Mouse (Mus musculus): ENCODE results near the gene Aff4.
A peak's percentile ranks its signal among the peaks of the same experiment; 100 is the strongest.

DNA sequence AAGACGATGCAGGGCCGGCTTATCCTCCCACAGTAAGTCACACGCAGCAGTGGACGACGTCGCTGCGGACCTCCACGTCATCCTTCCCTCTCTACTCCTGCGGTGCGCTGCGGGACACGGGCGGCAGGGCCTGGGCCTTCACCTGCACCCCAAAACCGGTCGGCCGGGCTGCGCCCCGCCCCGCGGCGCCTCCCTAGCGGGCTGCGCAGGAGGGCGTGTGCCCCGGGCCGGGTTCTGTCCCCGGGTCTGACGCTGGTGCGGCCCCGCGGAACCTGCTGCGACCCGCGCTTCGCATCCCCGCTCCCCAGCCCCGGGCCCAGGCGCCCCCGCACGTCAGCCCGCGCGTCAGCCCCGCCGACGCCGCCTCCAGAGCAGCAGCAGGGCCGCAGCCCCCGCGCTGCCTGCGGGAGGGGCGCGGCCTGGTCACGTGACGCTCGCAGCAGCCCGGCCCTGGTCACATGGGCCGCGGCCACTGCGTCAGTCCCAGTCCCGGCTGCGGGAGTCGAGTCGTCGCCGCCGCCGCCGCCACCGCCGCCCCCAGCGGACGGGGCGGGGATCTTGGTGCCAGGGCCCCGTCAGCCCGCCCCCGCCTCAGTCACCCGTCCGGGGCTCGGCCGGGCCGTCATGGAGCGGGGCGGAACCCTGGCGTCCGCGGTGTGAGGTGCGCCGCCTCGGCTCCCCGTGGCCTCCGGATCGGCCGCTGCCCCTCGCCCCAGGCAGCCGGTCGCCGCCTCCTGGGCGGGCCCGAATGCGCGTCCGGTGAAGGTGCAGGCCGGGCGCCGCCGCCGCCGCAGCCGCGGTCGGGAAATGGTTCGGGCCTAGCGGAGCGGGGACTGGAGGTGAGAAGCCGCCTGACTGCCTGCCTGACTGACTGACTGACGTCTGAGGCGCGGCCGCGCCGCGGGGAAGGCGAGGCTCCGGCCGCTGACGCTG lies at the start of gene Aff4:
- TF ChIP-seq CTCF (conservative IDR thresholded peaks at IDR 0.05; ENCODE audit: insufficient read depth, insufficient read length, low read depth, low read length) = no peak
- peak; percentile 50 for TF ChIP-seq POLR2A (IDR thresholded peaks at IDR 0.05; ENCODE audit: low read depth, low read length)

Measured in kidney, adult 2 months (tissue).